22 mouse cellular contexts compared by ENCODE assay signal in the genomic region with DNA sequence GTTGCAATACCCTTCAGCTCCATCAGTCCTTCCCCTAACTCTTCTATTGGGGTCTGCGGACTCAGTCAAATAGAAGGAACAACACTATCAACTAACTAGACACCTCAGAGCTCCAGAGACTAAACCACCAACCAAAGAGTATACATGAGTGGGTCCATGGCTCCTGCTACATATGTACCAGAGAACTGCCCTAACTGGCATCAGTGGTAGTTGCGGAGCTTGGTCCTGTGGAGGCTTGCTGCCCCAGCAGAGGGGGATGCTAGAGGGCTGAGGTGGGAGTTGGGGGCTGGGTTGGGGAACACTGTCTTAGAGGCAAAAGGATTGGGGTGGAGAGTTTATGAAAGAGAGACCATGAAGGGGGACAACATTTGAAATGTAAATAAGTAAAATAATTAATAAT. TPM values are rescaled to one million over a fixed set of nuclear protein-coding genes. Genes with fewer than 3 reads are reported as not detected.
DNase-seq lines count a peak whose midpoint lies in the region; ATAC-seq lines count a peak whose summit lies in the region.
"Had no signal": no experiment of that assay in that cellular context is flagged by ENCODE, and none has a peak within 500 bp of the region (broad histone marks: within the 10 kb centered on the region; RNA-seq: fewer than 3 reads in every experiment).

No protein-coding gene starts in this region.

- 90% methylated on average over 2 of the region's 2 CpGs for WGBS in liver, embryonic 13.5 days (ENCODE audit: insufficient replicate concordance)
- WGBS in liver, embryonic 12.5 days (ENCODE audit: insufficient replicate concordance) = 87% methylated on average over 2 of the region's 2 CpGs

- peaks cover 5% of the 10 kb centered on the region; the same call in 1 of the 2 replicates for H3K4me1 ChIP-seq in liver, embryonic 13.5 days (replicated peaks)
- H3K4me1 ChIP-seq in liver, embryonic 12.5 days = peaks cover 8% of the 10 kb centered on the region; the same call in 1 of the 2 replicates
- H3K4me1 ChIP-seq: embryonic facial prominence, embryonic 15.5 days; heart, embryonic 10.5 days; lung, embryonic 15.5 days had no signal

- H3K27me3 ChIP-seq in liver, embryonic 13.5 days = no peaks in the 10 kb centered on the region
- no peaks in the 10 kb centered on the region for H3K27me3 ChIP-seq in liver, embryonic 12.5 days (replicated peaks)
- H3K27me3 ChIP-seq: embryonic facial prominence, embryonic 15.5 days; hindbrain, embryonic 15.5 days; liver, embryonic 15.5 days; lung, embryonic 15.5 days; neural tube, embryonic 13.5 days had no signal

- H3K4me2 ChIP-seq in liver, embryonic 13.5 days = 0 out of 2 replicates have a peak overlapping the region, but pooled peaks have one; percentile 17
- no peak overlapping the region for H3K4me2 ChIP-seq in liver, embryonic 12.5 days

- H3K9ac ChIP-seq in liver, embryonic 13.5 days = no peak overlapping the region
- H3K9ac ChIP-seq in liver, embryonic 12.5 days = no peak overlapping the region
- H3K9ac ChIP-seq: embryonic facial prominence, embryonic 15.5 days; hindbrain, embryonic 15.5 days; liver, embryonic 15.5 days; lung, embryonic 15.5 days; neural tube, embryonic 13.5 days had no signal

- peaks cover 15% of the 10 kb centered on the region for H3K36me3 ChIP-seq in liver, embryonic 13.5 days
- H3K36me3 ChIP-seq in liver, embryonic 12.5 days = peaks cover 19% of the 10 kb centered on the region
- H3K36me3 ChIP-seq: liver, embryonic 15.5 days; lung, embryonic 15.5 days had no signal

- no peak for ATAC-seq in liver, embryonic 13.5 days (ENCODE audit: low read depth)
- ATAC-seq in liver, embryonic 12.5 days = no peak
- ATAC-seq: forebrain, embryonic 14.5 days; midbrain, embryonic 16.5 days had no signal

- peak; percentile 27 to 30 for DNase-seq in cerebellum, adult 18-20 months
- DNase-seq in cerebellum, postnatal 36 days = no peak
- DNase-seq in liver, embryonic 13.5 days = no peak
- peak; percentile 38 for DNase-seq in thymus, postnatal 14 days
- DNase-seq in thymus, postnatal 25 days = no peak
- no peak for DNase-seq in retina, postnatal 1 day
- DNase-seq: adrenal gland, adult 8-10 months; layer of hippocampus, adult 9-11 months; lung, postnatal 4 days had no signal

- no peak overlapping the region for H3K4me3 ChIP-seq in liver, embryonic 13.5 days (replicated peaks)
- no peak overlapping the region for H3K4me3 ChIP-seq in liver, embryonic 12.5 days
- H3K4me3 ChIP-seq: heart, embryonic 10.5 days; neural tube, embryonic 13.5 days had no signal

- no peaks in the 10 kb centered on the region for H3K9me3 ChIP-seq in liver, embryonic 13.5 days (replicated peaks)
- no peaks in the 10 kb centered on the region for H3K9me3 ChIP-seq in liver, embryonic 12.5 days (replicated peaks)
- H3K9me3 ChIP-seq: embryonic facial prominence, embryonic 15.5 days; liver, embryonic 15.5 days; lung, embryonic 15.5 days had no signal

- H3K27ac ChIP-seq in liver, embryonic 13.5 days = no peak overlapping the region
- H3K27ac ChIP-seq in liver, embryonic 12.5 days = no peak overlapping the region
- H3K27ac ChIP-seq: embryonic facial prominence, embryonic 15.5 days; heart, embryonic 10.5 days; hindbrain, embryonic 15.5 days; liver, embryonic 15.5 days; lung, embryonic 15.5 days; midbrain, embryonic 10.5 days; neural tube, embryonic 13.5 days; stomach, postnatal 0 days had no signal

RNA-seq across cellular contexts. Expression of a gene that starts 1.3 kb away (rescaled TPM):
- not detected in 2 replicates for polyA plus RNA-seq in liver, embryonic 13.5 days (2015; fragmentation: Nextera tagmentation; extraction: Ambion mirVana)
- polyA plus RNA-seq in liver, embryonic 12.5 days (2016; fragmentation: Nextera tagmentation; extraction: Ambion mirVana) = 0.05 TPM in 1 of 2 replicates, not detected in the other
- polyA plus RNA-seq: forebrain, embryonic 14.5 days; heart, embryonic 10.5 days; heart, postnatal 0 days; liver, embryonic 15.5 days; lung, embryonic 15.5 days; myocyte; stomach, postnatal 0 days had no signal

RNA-seq across cellular contexts. Expression of a gene that starts 1.8 kb away (rescaled TPM):
- polyA plus RNA-seq in liver, embryonic 13.5 days (2015; fragmentation: Nextera tagmentation; extraction: Ambion mirVana) = 2.2 and 4.7 TPM in 2 replicates
- 4.1 and 4.5 TPM in 2 replicates for polyA plus RNA-seq in liver, embryonic 12.5 days (2016; fragmentation: Nextera tagmentation; extraction: Ambion mirVana)

RNA-seq across cellular contexts. Expression of a gene that starts 49.4 kb away (rescaled TPM):
- 0.02 and 0.05 TPM in 2 replicates for polyA plus RNA-seq in liver, embryonic 13.5 days (2015; fragmentation: Nextera tagmentation; extraction: Ambion mirVana)
- polyA plus RNA-seq in liver, embryonic 12.5 days (2016; fragmentation: Nextera tagmentation; extraction: Ambion mirVana) = 0.07 and 0.08 TPM in 2 replicates

Comparison
In these comparisons a context has a peak if more than half of its experiments do, and no peak if none do; other contexts are left out.
1. DNase-seq: peak in cerebellum, adult 18-20 months (2 of 2) and thymus, postnatal 14 days (single experiment); none in cerebellum, postnatal 36 days (0 of 2), liver, embryonic 13.5 days (single experiment), thymus, postnatal 25 days (single experiment) and retina, postnatal 1 day (single experiment).